Mouse (Mus musculus): ENCODE measurements around the gene Casp9. TPM values are rescaled to one million over a fixed set of nuclear protein-coding genes. Genes with fewer than 3 reads are reported as not detected.
A peak's percentile ranks its signal among the peaks of the same experiment; 100 is the strongest.
"Not testable (repeated sequence)": the region's sequence is repeated elsewhere in the genome, so short reads cannot be mapped to it uniquely, and the experiment has no call there.

Casp9 gene
- total RNA-seq (2021): 1 to 10 TPM; 2.4 TPM
- long read RNA-seq, experiment 1, transcript Casp9-201 (9 exons, 3,897 nt): major isoform, 6 of 7 reads
- long read RNA-seq, experiment 1, partial matches to known transcripts: 0 of 7 reads
- long read RNA-seq, experiment 1, other reads (novel, unspliced or antisense): 1 of 7 reads
- long read RNA-seq, experiment 2: 0 reads

GRCm38 (mm10) chr4:141793282-141794151, at the start of gene Casp9:
Gene Casp9 (plus strand): TSS chr4:141793612.
- DNase-seq (ENCODE audit: low spot score): peak; percentile 99

DNA sequence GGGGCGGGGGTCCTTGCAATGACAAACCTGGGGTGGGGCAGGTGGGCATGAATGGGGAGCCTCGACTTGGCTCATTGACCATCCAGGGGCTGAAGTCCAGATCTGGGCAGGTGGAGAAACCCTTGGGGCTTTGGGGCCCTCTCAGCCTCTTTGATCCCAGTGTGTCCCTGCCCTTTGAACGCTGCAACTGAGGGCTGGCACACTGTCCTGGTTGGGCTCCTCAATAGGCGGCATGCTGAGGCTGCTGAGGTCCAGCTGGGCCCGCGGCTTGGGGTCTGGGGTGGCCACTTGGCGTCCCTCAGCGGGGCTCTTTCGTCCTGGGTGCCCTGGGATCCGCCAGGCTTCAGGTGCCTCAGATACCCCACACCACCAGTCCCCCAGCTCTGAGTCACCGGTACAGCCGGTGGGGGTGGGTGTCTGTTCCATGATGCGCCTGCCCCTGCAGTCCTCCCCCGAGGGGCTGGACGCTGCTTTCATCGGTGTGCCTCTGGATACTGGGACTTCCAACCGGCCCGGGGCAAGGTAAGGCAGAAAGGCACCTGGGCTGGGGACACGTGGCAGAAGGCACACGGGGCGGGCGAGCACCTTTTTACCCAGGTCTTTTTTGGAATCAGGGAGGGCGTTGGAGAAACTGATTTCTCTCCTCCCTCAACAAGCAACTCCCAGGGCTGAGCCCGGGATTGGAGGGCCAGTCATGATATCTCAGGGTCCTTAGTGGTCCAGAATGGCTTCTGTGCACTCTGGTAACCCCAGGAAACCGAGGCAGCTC, 46.6 kb upstream of the Casp9 start, which contains the start of gene Agmat:
TSS of gene Agmat (plus strand) at position 95 of the 769 bp plus-strand sequence.
- DNase-seq (ENCODE audit: low spot score): no peak

- DNase-seq (ENCODE audit: low spot score): peak; percentile 71
Measured at GRCm38 (mm10) chr4:141749557-141749956, 43.9 kb upstream of the Casp9 start.

DNA sequence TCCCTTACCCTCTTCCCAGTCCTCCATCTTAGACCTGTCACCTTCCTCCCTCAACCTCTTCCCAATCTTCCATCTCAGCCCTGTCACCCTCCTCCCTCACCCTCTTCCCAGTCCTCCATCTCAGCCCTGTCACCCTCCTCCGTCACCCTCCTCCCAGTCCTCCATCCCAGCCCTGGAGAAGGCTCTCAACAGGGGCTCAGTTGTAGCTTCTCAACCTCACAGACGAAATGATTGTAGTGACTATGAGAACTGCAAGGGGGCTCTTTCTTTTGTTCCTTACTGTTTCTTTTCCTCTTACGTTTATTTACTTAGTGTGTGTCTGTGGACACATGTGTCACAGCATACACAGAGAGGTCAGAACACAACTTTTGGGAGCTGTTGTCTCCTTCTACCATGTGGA, 42.6 kb upstream of the Casp9 start:
- no peak for DNase-seq (ENCODE audit: low spot score)

- no peak for DNase-seq (ENCODE audit: low spot score)
Measured at GRCm38 (mm10) chr4:141751419-141752075, 41.9 kb upstream of the Casp9 start.

- no peak for DNase-seq (ENCODE audit: low spot score)
Measured at GRCm38 (mm10) chr4:141752076-141752421, 41.4 kb upstream of the Casp9 start.

- no peak for DNase-seq (ENCODE audit: low spot score)
Measured at GRCm38 (mm10) chr4:141755375-141755930, 38.0 kb upstream of the Casp9 start.

GRCm38 (mm10) chr4:141757124-141757523, 36.3 kb upstream of the Casp9 start:
- no peak for DNase-seq (ENCODE audit: low spot score)

DNA sequence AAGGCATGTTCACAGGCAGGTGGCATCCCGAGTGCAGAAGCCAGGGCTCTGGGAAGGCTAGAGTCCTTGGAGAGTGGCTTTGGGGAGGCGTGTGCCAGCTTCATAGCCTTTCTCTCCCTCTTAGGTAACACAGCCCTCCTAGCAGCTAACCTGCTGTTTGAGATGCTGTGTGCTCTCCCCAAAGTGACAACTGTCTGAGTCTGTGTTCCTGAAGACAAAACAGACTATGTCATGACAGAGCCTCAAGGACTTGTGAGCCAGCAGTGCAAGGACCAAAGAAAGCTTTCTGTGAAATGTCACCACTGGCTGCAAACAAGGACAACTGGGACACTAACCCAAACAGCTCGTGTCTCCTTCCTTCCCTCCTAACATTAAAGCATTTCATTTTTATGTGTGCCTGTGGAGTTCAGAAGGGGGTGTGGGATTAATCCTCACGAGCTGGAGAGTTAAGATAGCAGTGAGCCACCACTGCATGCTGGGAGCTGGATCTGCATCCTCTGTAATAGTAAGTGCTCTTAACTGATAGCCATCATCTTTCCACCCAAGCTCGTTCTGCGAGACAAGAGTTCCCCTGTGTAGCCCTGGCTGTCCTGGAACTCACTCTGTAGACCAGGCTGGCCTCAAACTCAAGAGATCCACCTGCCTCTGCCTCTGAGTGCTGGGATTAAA, 34.4 kb upstream of the Casp9 start:
- no peak for DNase-seq (ENCODE audit: low spot score)

DNA sequence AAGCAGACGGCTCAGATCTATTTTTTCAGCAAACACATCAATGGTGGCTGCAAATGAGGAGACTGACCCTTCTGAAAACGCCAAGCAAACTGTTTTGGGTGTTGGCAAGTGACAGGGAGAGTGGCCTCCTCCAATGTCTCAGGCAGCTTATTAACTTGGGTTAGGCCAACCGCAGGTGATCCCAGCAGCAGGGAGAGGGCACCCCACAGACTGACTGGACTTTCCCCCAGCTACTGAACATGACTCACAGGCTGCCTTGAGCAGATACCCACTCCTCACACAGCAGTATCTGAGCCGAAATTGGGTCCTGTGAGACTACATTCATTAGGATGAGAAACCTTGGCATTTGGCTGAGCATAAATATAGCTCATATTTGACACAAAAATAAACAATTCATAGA, 32.5 kb upstream of the Casp9 start:
- no peak for DNase-seq (ENCODE audit: low spot score)

- no peak for DNase-seq (ENCODE audit: low spot score)
Measured at GRCm38 (mm10) chr4:141762102-141762598, 31.3 kb upstream of the Casp9 start.

- DNase-seq (ENCODE audit: low spot score): no peak
Measured at GRCm38 (mm10) chr4:141763476-141763875, 29.9 kb upstream of the Casp9 start.

GRCm38 (mm10) chr4:141765008-141765407, 28.4 kb upstream of the Casp9 start:
- DNase-seq (ENCODE audit: low spot score): no peak

GRCm38 (mm10) chr4:141766316-141766667, 27.1 kb upstream of the Casp9 start:
- DNase-seq (ENCODE audit: low spot score): no peak

DNA sequence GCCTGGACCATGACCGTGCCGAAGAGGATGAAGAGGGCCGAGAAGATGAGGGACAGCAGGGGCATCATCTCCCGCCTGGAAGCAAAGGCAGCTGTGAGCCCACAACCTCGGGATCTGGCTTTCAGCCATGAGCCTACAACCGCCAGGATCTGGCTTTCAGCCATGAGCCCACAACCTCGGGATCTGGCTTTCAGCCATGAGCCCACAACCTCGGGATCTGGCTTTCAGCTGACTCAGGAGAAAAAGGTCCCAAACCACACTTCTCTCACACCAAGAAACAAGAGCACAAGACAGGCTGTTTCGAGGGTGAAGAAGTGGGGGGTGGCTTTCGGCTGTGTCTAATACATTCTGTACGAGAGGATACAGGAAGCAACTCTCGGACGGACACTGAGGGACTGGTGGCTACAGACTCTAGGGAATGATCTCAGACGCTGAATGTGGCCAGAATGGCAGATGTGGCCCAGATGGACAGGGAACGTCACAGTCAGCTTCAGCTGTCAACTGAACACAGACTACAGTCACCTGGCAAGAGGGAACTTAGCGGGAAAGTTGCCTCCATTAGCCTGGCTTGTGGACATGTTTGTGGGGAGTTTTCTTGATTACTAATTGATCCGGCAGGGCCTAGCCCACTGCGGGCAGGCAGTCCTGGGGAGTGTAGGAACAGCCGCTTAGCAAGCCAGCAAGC, 26.6 kb upstream of the Casp9 start:
- DNase-seq (ENCODE audit: low spot score): no peak

DNA sequence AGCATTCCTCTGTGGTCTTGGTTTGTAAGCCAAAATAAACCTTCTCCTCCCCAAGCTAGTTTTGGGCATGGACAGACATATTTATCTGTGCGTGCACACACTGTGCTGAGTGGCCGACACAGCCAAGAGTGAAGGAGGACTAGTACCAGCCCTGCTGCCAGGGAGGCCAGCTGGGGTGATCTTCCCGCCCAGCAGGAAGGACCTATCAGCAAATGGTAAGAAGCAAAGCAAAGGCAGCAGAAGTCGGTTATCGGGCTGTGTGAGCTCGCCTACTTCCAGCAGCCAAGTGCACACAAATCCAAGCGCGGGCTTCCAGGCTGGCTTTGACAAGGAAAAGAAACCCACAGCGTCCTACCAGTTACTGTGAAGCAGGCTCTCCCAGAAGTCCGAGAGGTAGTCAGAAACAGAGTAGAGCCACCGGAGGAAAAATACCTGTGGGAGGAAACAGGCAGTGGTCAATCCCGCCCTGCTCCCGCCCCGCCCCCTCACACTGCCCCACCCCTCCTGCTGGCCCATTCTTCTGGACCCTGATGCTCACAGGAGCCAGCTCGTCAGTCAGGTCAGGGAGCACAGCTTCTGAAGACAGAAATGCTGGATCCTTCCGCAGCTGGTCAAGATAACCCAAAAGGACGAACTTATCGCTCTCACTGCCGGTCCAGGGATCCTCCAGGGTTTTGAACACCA, 25.9 kb upstream of the Casp9 start:
- DNase-seq (ENCODE audit: low spot score): no peak

GRCm38 (mm10) chr4:141769501-141770160, 23.8 kb upstream of the Casp9 start:
- no peak for DNase-seq (ENCODE audit: low spot score)

GRCm38 (mm10) chr4:141771823-141772222, 21.6 kb upstream of the Casp9 start:
- no peak for DNase-seq (ENCODE audit: low spot score)

GRCm38 (mm10) chr4:141773019-141773418, 20.4 kb upstream of the Casp9 start:
- DNase-seq (ENCODE audit: low spot score): not testable (repeated sequence)

Measured in gastrocnemius, adult 18-20 months (tissue).